Mouse (Mus musculus) left cerebral cortex, adult 2 months (tissue): Measurements from ENCODE around the gene Gm26657. TPM values are rescaled to one million over a fixed set of nuclear protein-coding genes. Genes with fewer than 3 reads are reported as not detected.

Source experiments
- DNase-seq, 2 experiments: peaks; one replicate each; pipeline ENCODE4 v3.0.0; 2021 to 2022; ENCODE audit warnings: low spot score in 2 of 2, mixed read lengths in 1 of 2; ENCODE audit errors: extremely low spot score in 1 of 2
- H3K27ac ChIP-seq: fragments of 200-600 bp; 2 replicates; pipeline ENCODE4 v1.8.1; 2022
- H3K4me3 ChIP-seq: fragments of 200-600 bp; 2 replicates; pipeline ENCODE4 v1.8.1; 2022
- CTCF ChIP-seq: fragments of 200-600 bp; IDR thresholded peaks from 2 replicates; pipeline ENCODE4 v1.8.1; 2022; ENCODE audit warnings: antibody characterized with exemption, mild to moderate bottlenecking, moderate library complexity
- intact Hi-C: fragments of 180-260 bp; cut with DNase I; formaldehyde crosslinking; loops from one replicate; pipeline ENCODE4 v1.15.1; 2025
- total RNA-seq, 2 experiments: library from RNA; stranded (reverse); gene quantifications; 2 replicates each; pipeline ENCODE4 v1.2.3; 2021

The Gm26657 gene
- total RNA-seq, 2 experiments from 2014 or later: not detected

- Histone ChIP-seq H3K27ac (no peak overlapping the region), H3K4me3 (no peak overlapping the region)
- DNase-seq: no peak
- intact Hi-C loops: no loop called here
- no peak for TF ChIP-seq CTCF
Observed at GRCm38 (mm10) chr4:56771065-56771464, 31.2 kb downstream of the Gm26657 start.

Other genes starting within 250 kb of the Gm26657 start
- gene Actl7b, start 1.4 kb downstream of the Gm26657 start, total RNA-seq: not detected
- gene Actl7a, start 3.3 kb downstream of the Gm26657 start, total RNA-seq: not detected
- gene Elp1, start 62.3 kb downstream of the Gm26657 start, total RNA-seq: 10 to 100 TPM; 54.3 to 63.2 TPM
- gene Fam206a, start 62.3 kb downstream of the Gm26657 start, total RNA-seq: 10 to 100 TPM; 17.5 to 18.1 TPM
- 10 to 100 TPM; 19.9 to 20.2 TPM for gene Ctnnal1, start 125.1 kb downstream of the Gm26657 start, total RNA-seq
- gene Tmem245, start 207.4 kb downstream of the Gm26657 start, total RNA-seq: 10 to 100 TPM; 41.7 to 42.2 TPM